Mouse (Mus musculus): ENCODE results near the gene Magi2. TPM values are rescaled to one million over a fixed set of nuclear protein-coding genes. Genes with fewer than 3 reads are reported as not detected.

Gene Magi2
- polyA plus RNA-seq, 1 experiment from 2014 or later: 37.7 TPM

DNA sequence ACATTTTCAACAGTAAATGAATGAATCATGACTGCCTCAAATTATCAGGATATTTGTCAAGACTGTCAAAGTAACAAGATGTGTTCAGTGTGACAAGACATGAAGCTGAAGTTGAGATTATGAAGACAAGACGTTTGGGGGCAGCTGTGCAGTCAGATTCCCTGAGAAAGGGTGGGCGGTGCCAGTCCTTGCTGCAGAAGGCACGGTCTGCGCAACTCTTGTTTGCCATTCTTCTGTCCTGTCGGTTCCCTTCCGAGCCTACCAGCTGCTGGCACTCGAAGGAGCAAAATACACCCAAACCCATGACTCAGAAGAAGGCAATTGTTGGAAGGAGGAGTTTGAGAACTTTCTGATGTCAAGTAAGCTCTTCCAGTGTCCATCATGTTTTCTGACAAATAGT, 852.1 kb downstream of the Magi2 start:
- Histone ChIP-seq H3K9ac (replicated peaks; ENCODE audit: low read depth, low read length) (no peak overlapping the region), H3K27ac (ENCODE audit: low read length) (no peak overlapping the region), H3K27me3 (replicated peaks; ENCODE audit: control insufficient read depth, insufficient read depth, low read length) (no peaks in the 10 kb centered on the region), H3K9me3 (ENCODE audit: control insufficient read depth, low read length) (no peaks in the 10 kb centered on the region), H3K36me3 (ENCODE audit: control insufficient read depth, insufficient read depth) (no peaks in the 10 kb centered on the region), H3K4me2 (ENCODE audit: low read length) (no peak overlapping the region), H3K4me1 (replicated peaks; ENCODE audit: control insufficient read depth, insufficient read depth, low read length) (no peaks in the 10 kb centered on the region), H3K4me3 (replicated peaks; ENCODE audit: low read length) (no peak overlapping the region)
- WGBS: 81% methylated on average over 7 of the region's 7 CpGs
- ATAC-seq: no peak

DNA sequence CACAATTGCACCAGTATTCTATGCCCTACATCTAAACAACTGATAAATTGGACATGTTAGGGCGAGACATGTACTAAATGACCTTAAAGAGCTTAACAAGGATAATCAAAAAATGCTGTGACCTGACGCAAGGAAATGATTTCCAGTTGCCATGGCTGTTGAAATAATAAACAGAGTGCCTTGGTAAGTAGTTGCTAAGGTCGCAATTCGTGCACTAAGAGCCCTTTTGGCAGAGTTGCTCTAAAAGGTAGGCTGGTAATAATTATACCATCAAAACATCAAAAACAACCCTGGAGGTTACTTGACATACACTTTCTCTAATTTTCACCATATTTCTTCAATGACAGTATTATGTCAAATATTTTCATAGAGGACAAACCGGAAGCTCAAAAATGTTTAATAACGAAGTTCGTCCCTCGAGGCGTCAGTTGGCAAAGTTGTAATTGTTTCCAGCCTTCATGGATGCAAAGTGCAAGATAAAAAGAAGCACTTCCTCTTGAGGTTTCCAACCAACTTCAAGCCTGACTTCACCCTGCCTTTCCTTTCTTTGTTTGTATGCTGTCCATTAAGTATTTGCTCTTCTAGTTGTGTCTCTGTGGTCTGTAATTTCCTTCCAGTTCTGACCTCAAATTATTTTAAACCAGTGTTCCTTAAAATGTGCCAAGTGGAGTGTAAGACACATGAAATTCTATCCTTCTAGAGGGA, 853.9 kb downstream of the Magi2 start:
- 90% methylated on average over 9 of the region's 9 CpGs for WGBS

DNA sequence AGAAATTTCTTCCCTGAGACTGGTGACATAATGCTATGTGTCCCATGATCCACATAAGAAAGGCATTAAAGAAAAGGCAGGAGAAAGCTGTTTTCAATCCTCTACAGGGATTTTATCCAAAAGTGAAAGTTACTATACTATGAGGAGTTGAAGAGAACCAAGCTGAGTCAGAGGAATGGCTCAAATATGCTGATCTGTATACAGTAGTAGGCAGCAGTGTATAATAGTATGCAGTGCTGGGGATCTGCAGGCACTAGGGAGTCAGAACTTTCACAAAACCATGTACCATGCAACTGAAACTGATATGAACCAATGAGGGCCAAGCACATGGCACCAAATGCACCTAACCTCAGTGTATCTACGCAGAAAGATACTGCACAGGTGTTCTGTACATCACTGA, 855.5 kb downstream of the Magi2 start:
- Histone ChIP-seq H3K4me1 (replicated peaks; ENCODE audit: control insufficient read depth, insufficient read depth, low read length) (no peaks in the 10 kb centered on the region), H3K9ac (replicated peaks; ENCODE audit: low read depth, low read length) (no peak overlapping the region), H3K36me3 (ENCODE audit: control insufficient read depth, insufficient read depth) (no peaks in the 10 kb centered on the region), H3K27me3 (replicated peaks; ENCODE audit: control insufficient read depth, insufficient read depth, low read length) (no peaks in the 10 kb centered on the region), H3K4me2 (ENCODE audit: low read length) (no peak overlapping the region), H3K4me3 (replicated peaks; ENCODE audit: low read length) (no peak overlapping the region), H3K9me3 (ENCODE audit: control insufficient read depth, low read length) (no peaks in the 10 kb centered on the region), H3K27ac (ENCODE audit: low read length) (no peak overlapping the region)
- 100% methylated on average over 1 of the region's 1 CpGs for WGBS
- ATAC-seq: no peak

More for the DNA sequence above, 853.9 kb downstream of the Magi2 start:
- ATAC-seq: no peak
- H3K4me1 ChIP-seq (replicated peaks; ENCODE audit: control insufficient read depth, insufficient read depth, low read length): no peaks in the 10 kb centered on the region
- no peak overlapping the region for H3K9ac ChIP-seq (replicated peaks; ENCODE audit: low read depth, low read length)
- H3K4me2 ChIP-seq (ENCODE audit: low read length): no peak overlapping the region
- H3K9me3 ChIP-seq (ENCODE audit: control insufficient read depth, low read length): no peaks in the 10 kb centered on the region
- H3K27me3 ChIP-seq (replicated peaks; ENCODE audit: control insufficient read depth, insufficient read depth, low read length): no peaks in the 10 kb centered on the region
- no peaks in the 10 kb centered on the region for H3K36me3 ChIP-seq (ENCODE audit: control insufficient read depth, insufficient read depth)
- no peak overlapping the region for H3K27ac ChIP-seq (ENCODE audit: low read length)
- no peak overlapping the region for H3K4me3 ChIP-seq (replicated peaks; ENCODE audit: low read length)

DNA sequence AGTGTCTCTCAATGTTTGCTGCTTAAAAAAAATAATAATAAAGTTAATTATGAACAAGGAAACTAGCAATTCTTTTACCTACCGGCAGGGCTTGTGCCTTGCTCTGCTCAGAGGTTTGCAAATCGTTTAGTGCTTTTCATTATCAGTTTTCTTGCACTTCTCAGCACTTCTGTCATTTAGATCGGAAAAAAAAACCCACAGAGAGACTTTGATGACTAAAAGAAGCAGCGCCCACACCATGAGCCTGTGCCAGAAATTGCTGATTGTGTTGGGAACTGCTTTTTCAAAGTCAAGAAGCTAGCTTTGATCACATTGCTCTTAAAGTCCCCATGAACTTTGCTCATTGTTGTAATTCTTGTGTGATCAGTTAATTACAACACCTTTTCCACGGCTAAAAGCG, 860.2 kb downstream of the Magi2 start:
- no peaks in the 10 kb centered on the region for H3K36me3 ChIP-seq (ENCODE audit: control insufficient read depth, insufficient read depth)
- no peak for ATAC-seq
- H3K27ac ChIP-seq (ENCODE audit: low read length): no peak overlapping the region
- no peak overlapping the region for H3K9ac ChIP-seq (replicated peaks; ENCODE audit: low read depth, low read length)
- no peaks in the 10 kb centered on the region for H3K9me3 ChIP-seq (ENCODE audit: control insufficient read depth, low read length)
- no peak overlapping the region for H3K4me3 ChIP-seq (replicated peaks; ENCODE audit: low read length)
- 62% methylated on average over 6 of the region's 6 CpGs for WGBS
- H3K27me3 ChIP-seq (replicated peaks; ENCODE audit: control insufficient read depth, insufficient read depth, low read length): no peaks in the 10 kb centered on the region
- H3K4me1 ChIP-seq (replicated peaks; ENCODE audit: control insufficient read depth, insufficient read depth, low read length): no peaks in the 10 kb centered on the region
- no peak overlapping the region for H3K4me2 ChIP-seq (ENCODE audit: low read length)

DNA sequence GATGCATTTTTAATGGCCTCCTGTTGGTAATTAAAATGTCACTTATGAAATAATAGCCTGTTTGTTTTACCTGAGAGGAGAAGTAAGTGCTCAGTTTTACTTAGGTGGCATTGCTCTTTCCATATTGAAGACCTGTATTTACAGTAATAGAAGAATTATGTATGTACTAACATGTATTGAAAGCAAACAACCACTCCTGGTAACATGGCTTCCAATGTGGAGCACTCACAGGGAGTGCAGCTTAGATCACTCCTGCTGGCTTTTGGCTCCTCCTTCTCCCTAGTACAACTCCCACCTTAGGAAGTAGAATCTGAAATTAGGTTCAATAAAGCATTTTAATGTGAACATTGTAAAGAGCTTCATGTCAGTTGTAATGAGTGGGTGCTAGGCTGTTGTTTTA, 877.0 kb downstream of the Magi2 start:
- Histone ChIP-seq H3K9me3 (ENCODE audit: control insufficient read depth, low read length) (no peaks in the 10 kb centered on the region), H3K27ac (ENCODE audit: low read length) (no peak overlapping the region)
- ATAC-seq: no peak

DNA sequence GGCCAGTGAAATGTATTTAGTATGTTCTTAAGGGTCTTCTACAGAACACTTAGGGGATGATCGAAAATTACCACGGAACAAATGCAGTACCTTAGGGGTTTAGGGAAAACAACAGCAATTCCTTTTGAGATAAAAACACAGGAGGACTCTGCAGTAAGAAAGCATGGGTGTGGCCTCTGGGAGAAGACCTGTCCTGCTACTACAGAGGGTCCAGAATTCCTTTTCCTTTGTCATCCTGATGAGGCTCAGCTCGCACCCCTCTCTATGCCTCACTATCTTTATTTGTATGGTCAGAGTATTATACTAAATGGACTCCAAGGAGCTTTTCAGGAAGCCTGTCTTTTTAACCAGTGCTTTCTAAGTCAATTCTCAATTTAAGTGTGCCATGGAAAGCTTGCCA, 877.7 kb downstream of the Magi2 start:
- Histone ChIP-seq H3K27ac (ENCODE audit: low read length) (no peak overlapping the region), H3K9me3 (ENCODE audit: control insufficient read depth, low read length) (no peaks in the 10 kb centered on the region), H3K4me2 (ENCODE audit: low read length) (no peak overlapping the region), H3K27me3 (replicated peaks; ENCODE audit: control insufficient read depth, insufficient read depth, low read length) (no peaks in the 10 kb centered on the region), H3K4me3 (replicated peaks; ENCODE audit: low read length) (no peak overlapping the region), H3K4me1 (replicated peaks; ENCODE audit: control insufficient read depth, insufficient read depth, low read length) (peaks cover 2% of the 10 kb centered on the region; the same call in 1 of the 2 replicates), H3K9ac (replicated peaks; ENCODE audit: low read depth, low read length) (no peak overlapping the region), H3K36me3 (ENCODE audit: control insufficient read depth, insufficient read depth) (no peaks in the 10 kb centered on the region)
- WGBS: 61% methylated on average over 3 of the region's 3 CpGs
- no peak for ATAC-seq

More for the DNA sequence above, 877.0 kb downstream of the Magi2 start:
- Histone ChIP-seq H3K27me3 (replicated peaks; ENCODE audit: control insufficient read depth, insufficient read depth, low read length) (no peaks in the 10 kb centered on the region), H3K4me1 (replicated peaks; ENCODE audit: control insufficient read depth, insufficient read depth, low read length) (peaks cover 2% of the 10 kb centered on the region; the same call in 1 of the 2 replicates), H3K36me3 (ENCODE audit: control insufficient read depth, insufficient read depth) (no peaks in the 10 kb centered on the region), H3K4me2 (ENCODE audit: low read length) (no peak overlapping the region), H3K9ac (replicated peaks; ENCODE audit: low read depth, low read length) (no peak overlapping the region), H3K4me3 (replicated peaks; ENCODE audit: low read length) (no peak overlapping the region)

DNA sequence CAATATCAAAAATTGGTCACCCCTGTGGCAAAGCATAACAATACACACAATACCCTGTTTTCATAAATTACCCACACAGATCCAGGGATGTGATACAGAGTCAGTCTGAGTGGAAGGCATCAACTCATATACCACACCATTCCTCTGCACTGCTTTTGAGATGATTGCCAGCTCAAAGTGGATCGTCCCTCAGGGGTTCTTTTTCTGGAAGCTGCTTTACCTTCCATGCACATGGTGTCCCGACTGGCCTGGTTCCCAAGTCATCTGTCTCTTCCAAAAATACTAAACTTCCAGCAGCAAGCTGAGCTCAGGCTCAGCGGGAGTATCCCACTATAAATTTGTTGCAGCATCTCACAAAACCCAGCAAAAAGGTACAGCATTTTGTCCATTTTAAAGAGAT, 882.7 kb downstream of the Magi2 start:
- 78% methylated on average over 3 of the region's 3 CpGs for WGBS
- Histone ChIP-seq H3K9ac (replicated peaks; ENCODE audit: low read depth, low read length) (no peak overlapping the region), H3K9me3 (ENCODE audit: control insufficient read depth, low read length) (no peaks in the 10 kb centered on the region), H3K4me3 (replicated peaks; ENCODE audit: low read length) (no peak overlapping the region), H3K36me3 (ENCODE audit: control insufficient read depth, insufficient read depth) (no peaks in the 10 kb centered on the region), H3K4me1 (replicated peaks; ENCODE audit: control insufficient read depth, insufficient read depth, low read length) (no peaks in the 10 kb centered on the region; the same call in 1 of the 2 replicates), H3K27ac (ENCODE audit: low read length) (no peak overlapping the region), H3K27me3 (replicated peaks; ENCODE audit: control insufficient read depth, insufficient read depth, low read length) (no peaks in the 10 kb centered on the region), H3K4me2 (ENCODE audit: low read length) (no peak overlapping the region)
- ATAC-seq: no peak

DNA sequence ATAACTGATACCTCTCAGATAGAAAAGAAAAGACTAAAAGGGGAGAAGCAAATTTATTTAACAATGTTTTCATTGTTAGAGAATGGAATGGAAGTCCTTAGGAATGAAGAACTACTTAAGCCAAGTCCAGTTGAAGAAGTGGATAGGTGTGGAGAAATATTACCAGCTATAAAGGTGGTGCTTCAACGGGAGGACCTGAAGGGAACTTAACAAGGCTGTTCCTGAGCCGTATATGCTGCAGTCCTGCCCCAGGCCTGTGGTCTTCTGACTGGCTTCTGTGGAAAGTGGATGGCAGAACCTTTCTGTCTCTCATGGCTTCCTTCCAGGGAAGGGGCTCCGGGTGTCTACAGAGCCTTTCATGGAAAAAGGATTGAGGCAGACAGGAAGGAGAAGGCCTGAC, 890.3 kb downstream of the Magi2 start:
- Histone ChIP-seq H3K4me1 (replicated peaks; ENCODE audit: control insufficient read depth, insufficient read depth, low read length) (no peaks in the 10 kb centered on the region), H3K27me3 (replicated peaks; ENCODE audit: control insufficient read depth, insufficient read depth, low read length) (no peaks in the 10 kb centered on the region), H3K4me2 (ENCODE audit: low read length) (no peak overlapping the region), H3K27ac (ENCODE audit: low read length) (no peak overlapping the region), H3K4me3 (replicated peaks; ENCODE audit: low read length) (no peak overlapping the region), H3K36me3 (ENCODE audit: control insufficient read depth, insufficient read depth) (no peaks in the 10 kb centered on the region), H3K9ac (replicated peaks; ENCODE audit: low read depth, low read length) (no peak overlapping the region), H3K9me3 (ENCODE audit: control insufficient read depth, low read length) (no peaks in the 10 kb centered on the region)
- no peak for ATAC-seq
- WGBS: 87% methylated on average over 3 of the region's 3 CpGs

DNA sequence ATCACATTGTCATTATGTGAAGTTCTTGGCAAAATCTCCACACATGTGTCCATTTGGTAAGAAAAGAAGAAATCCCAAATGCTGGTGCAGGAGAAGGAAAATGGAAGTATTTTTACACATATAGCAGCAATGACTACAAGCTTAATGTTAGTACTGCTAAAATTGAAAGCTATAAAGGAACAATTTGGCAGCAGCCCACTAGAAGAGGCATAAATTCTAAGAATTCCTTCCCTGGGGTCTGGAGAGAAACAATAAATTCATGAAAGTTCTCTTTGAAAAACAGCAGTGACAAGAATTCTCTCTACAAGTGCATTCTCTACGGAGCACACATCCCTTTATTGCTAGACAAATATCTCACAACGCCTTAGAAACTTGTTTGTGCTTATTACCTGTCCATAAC, 913.4 kb downstream of the Magi2 start:
- H3K27me3 ChIP-seq (replicated peaks; ENCODE audit: control insufficient read depth, insufficient read depth, low read length): no peaks in the 10 kb centered on the region
- no peak overlapping the region for H3K4me3 ChIP-seq (replicated peaks; ENCODE audit: low read length)
- no peaks in the 10 kb centered on the region for H3K36me3 ChIP-seq (ENCODE audit: control insufficient read depth, insufficient read depth)
- H3K4me1 ChIP-seq (replicated peaks; ENCODE audit: control insufficient read depth, insufficient read depth, low read length): peaks cover 24% of the 10 kb centered on the region
- peak overlapping the region; percentile 33 for H3K27ac ChIP-seq (ENCODE audit: low read length)
- peak; percentile 13; the same call in 1 of the 2 replicates for ATAC-seq
- WGBS: 53% methylated on average over 2 of the region's 2 CpGs
- H3K4me2 ChIP-seq (ENCODE audit: low read length): peak overlapping the region; percentile 32
- no peak overlapping the region for H3K9ac ChIP-seq (replicated peaks; ENCODE audit: low read depth, low read length)
- no peaks in the 10 kb centered on the region for H3K9me3 ChIP-seq (ENCODE audit: control insufficient read depth, low read length)
